Mouse (Mus musculus): ENCODE data around the gene Dlx5.

The Dlx5 gene

DNA sequence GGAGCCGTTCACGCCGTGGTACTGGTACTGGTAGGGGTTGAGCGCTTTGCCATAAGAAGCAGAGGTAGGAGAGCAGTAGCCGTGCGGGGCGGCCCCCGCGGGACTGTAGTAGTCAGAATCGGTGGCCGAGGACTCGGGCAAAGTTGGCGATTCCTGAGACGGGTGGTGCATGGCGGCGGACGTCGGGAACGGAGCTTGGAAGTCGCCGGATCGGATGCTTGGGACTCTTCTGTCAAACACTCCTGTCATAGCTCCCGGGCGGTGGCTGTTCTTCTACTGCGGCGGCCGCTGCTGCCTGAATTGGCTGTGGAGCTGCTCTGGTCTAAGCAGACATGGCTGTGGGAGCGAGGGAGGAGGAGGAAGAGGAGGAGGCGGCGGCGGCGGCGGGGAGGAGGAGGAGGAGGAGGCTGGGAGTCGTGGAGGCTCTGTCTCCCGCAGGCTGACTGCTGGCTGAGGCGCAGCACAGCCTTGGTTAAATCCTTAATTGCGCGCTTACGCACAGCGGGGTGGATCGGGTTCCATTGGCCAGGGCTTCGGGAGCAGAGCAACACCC is at the start of gene Dlx5:
Gene Dlx5, minus strand, starts transcription at position 448 of the 553 bp plus-strand sequence.
- no peak for DNase-seq (ENCODE audit: low read depth, low spot score)

DNA sequence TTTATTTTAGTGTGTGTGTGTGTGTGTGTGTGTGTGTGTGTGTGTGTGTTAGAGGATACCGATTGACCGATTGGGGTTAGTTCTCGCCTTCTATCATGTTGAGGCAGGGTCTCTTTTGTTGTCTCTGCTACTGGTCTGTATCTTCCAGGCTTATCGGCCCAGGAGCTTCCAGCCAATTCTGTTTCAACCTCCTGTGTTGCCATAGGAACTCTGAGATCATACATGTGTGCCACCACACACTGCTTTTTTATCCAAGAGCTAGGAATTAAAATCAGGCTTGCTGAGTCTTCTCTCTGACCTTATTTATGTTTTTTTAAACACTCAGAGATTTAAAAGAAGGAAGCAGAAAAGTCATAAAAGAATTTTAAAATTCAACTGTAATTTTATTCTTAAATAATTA is 49.6 kb upstream of the Dlx5 start:
- DNase-seq (ENCODE audit: low read depth, low spot score): no peak

DNA sequence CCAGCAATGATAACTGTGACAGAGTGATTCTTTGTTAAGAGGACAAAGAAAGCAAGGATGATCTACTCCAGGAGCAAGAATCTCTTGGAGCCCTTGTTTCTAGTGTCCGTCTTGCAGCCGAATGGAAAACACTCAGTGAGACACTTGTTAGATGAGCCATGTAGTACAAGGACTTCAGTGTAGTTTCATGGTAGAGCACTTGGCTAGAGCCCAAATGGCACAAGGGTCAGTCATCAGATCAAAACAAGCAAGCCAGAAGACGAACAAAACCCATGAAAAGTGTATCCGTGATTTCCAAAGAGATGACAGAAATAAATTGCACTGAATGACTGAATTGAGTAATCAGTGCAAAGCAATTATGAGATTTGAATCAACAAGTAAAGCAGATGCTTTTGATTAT is 48.9 kb upstream of the Dlx5 start:
- DNase-seq (ENCODE audit: low read depth, low spot score): no peak

DNA sequence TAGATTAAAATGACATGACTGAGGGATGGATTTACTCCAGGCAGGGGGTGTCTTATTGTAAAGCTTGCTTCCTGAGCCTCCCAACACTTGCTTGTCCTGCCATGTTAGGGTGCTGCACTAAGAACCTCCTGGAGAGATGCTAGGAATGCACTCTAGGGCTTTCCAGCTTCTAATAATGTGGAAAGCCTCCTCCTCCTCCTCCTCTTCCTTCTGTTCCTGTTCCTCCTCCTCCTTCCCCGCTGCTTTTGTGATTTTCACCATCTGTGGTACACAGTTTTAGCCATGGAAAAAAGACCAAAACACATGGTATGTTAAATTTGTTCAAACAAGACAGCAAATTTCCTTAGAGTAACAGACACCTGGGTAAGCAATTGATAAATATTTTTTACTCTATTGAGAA is 43.4 kb upstream of the Dlx5 start:
- DNase-seq (ENCODE audit: low read depth, low spot score): peak; percentile 48

DNA sequence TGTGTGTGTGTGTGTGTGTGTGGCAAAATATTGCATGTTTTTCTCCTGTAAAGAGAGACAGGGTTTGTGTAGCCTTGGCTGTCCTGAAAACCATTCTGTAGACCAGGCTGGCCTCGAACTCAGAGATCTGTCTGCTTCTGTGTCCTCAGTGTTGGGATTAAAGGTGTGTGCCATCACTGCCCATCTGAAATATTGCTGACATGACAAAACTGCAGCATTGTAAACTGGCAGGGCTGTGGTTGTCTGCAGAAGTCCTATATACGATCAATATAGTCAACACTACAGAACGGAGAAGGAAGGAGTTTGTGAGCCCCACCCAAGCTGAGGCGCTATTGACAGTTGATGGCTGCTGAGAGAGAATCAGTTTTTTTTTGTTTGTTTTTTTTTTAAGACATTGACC is 35.4 kb upstream of the Dlx5 start:
- DNase-seq (ENCODE audit: low read depth, low spot score): no peak

DNA sequence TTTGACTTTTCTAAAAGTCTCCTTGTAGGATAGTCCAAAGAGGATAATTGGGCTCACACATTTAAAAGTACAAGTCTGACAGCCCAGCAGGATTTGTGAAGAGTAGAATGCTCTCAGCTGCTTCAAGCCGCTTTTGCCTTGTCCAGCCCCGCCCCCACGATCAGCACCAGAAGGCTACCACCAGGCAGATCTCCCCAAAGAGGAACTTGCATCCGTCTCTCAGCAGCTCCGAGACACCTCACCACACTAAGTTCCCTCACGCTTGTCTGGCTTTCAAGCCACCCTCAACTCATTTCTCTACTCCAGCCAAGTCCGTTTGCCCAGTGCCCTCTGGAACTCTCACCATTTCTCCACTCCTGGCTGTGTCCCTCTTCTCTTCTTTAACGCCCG is 33.6 kb upstream of the Dlx5 start:
- no peak for DNase-seq (ENCODE audit: low read depth, low spot score)

DNA sequence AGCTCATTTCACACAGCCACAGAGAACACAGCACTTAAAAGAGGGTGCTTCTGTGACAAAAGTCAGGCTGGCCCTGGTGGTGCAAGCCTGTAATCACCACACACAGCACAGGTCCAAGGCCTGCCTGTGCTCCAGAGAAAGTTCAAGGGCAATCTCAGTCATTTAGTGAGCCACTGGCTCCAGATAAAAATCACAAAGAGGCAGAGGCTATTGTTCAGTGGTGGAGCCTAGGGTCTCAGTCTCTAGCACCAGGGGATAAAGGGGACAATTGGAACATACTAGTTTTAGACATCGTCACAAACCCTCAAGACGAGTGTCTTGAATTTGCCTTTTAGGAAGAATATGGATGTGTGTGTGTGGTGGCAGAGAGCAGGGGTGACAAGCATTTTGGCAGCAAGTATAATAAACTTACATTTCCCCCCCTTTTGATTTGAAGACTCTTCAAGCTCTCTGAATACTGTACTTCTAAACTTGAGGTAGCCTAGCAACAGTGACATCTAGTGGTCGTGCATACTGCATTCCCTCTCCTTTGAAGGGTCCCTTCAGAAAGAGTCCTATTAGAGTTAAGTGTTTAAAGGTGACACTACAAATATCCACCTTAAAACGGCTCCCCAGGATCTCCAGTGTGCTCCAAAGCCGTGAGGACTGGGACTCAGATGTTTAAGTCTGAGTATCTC is 33.1 kb upstream of the Dlx5 start:
- peak; percentile 23 for DNase-seq (ENCODE audit: low read depth, low spot score)

DNA sequence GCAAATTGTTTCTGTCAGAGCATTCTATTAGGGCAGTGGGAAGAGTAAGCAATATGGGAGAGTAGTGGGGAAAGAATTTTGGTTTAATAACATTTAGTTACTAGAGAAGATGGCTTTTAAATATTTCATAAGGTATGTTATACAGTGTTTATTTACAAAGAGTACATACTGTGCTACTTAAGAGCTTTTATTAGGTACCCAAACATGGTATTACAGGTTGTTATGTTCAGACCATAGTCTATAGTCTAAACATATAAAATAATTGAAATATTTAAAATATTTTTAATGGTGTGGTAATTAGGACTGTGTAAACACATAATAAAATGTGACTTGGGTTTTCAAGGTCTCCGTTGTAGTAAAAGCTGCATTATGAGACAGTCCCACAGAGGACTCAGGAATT is 32.4 kb upstream of the Dlx5 start:
- DNase-seq (ENCODE audit: low read depth, low spot score): no peak

DNA sequence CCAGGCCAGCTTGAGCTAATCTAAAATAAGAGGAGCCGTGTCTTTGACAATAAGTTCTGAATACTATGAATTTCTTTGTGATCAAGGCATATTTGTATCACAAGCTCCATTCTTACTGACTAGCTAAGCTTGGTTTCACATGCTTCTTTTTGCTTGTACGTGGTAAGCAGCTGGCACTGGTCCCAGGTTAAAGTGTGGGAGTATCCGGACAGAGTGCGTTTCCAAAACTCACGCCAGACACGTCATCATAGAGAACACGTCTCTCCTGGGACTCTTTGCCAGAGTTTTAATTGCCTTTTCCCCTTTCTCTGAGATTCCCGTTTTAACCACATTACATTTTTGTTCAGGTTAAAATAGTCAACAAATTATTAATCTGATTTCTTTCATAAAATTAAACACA is 27.7 kb upstream of the Dlx5 start:
- DNase-seq (ENCODE audit: low read depth, low spot score): no peak

DNA sequence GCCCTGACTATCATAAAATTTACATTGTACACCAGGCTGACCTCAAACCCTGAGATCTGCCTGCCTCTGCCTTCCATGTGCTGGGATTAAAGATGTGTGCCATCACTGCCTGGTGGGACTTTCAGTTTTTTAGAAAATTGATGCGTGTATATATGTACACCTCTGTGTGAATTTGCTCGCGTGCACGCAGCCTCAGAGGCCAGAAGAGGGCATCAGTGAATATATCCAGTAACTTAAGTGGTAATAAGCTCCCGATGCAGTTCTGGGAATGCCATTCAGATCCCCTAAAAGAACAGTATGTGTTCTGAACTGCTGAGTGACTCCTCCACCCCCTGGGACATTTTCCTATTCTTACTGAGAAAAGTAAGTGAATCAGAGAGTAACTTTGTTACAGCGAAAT is 8.2 kb upstream of the Dlx5 start:
- no peak for DNase-seq (ENCODE audit: low read depth, low spot score)

DNA sequence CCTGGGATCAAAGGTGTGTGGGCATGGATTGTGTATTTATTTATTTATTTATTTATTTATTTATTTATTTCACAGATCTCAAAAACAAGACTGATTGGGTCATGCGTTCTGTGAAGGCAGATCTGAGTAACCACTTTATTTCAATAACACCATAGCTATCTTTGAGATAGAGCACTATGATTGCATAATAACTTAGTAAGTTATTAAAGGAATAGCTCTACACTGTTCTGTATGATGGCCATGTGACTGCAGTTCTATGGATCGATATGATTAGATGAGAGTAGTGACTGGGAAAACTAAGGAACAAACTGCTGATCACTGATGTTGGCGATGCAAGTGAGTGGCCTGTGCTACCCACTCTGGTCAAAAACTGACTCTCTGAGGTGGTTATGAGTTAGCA is 4.3 kb upstream of the Dlx5 start:
- DNase-seq (ENCODE audit: low read depth, low spot score): no peak

DNA sequence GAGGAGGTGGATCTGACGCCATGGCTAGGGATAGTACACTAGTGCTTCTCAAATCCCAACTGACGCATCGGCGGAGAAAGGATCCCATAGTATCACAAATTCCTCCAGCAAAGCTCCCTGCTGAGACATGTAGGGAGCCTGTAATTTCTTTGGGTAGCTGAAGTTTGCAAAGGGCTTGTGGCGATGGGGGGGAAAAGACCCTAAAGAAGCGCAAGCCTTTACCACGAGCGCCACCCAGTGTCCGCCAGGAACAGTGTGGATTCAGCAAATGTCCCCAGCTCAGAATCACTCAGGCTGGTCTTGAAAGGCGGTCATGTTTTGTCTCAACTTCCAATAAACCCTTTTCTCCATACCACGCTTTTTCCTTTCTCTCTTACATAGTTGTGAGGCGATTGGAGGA is 3.0 kb upstream of the Dlx5 start:
- DNase-seq (ENCODE audit: low read depth, low spot score): no peak

DNA sequence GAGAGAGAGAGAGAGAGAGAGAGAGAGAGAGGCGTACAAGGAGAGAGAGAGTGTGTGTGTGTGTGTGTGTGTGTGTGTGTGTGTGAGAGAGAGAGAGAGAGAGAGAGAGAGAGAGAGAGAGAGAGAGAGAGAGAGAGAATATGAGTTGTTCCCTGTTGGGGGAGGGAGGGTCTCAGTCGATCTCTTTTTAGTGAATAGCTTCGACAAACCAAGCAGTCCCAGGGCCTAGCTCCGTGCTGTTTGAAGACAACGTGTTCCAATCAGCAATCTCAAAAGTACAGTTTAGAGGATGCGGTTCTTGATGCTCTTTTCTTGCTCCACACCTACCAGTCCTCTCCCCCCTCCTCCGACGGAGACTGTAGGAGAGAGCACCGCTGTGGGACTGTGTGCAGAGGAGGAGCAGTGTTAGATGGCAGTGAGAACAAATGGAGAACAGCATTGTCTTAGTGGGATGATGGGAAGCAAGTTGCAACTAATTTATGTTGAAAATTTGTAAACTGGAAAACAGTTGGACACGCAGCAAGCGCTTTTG is 447 bp upstream of the Dlx5 start:
- DNase-seq (ENCODE audit: low read depth, low spot score): no peak

DNA sequence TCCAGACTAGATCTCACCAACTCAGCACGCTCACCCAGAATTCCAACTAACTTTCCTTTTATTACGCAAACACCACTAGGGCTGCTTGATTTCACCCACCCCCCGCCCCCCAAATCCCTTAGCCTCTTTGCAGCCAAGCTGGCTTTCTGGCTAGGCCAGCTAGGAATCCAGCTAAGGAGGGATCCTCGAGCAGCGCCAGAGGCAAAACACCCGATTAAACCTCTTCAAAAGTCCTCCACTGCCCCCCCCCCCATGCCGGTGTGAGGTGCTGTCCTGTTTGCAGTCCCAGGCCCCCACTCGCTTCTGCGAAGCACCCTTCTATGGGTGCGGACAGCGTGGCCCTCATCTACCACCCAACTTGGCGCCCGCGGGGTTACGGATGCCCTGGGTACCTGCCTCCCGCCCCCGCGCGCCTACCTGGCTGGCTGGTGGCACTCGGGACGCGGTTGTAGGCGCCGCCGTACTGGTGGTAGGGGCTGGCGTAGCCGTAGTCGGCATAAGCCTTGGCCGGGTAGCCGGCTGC is 709 bp downstream of the Dlx5 start:
- DNase-seq (ENCODE audit: low read depth, low spot score): no peak

DNA sequence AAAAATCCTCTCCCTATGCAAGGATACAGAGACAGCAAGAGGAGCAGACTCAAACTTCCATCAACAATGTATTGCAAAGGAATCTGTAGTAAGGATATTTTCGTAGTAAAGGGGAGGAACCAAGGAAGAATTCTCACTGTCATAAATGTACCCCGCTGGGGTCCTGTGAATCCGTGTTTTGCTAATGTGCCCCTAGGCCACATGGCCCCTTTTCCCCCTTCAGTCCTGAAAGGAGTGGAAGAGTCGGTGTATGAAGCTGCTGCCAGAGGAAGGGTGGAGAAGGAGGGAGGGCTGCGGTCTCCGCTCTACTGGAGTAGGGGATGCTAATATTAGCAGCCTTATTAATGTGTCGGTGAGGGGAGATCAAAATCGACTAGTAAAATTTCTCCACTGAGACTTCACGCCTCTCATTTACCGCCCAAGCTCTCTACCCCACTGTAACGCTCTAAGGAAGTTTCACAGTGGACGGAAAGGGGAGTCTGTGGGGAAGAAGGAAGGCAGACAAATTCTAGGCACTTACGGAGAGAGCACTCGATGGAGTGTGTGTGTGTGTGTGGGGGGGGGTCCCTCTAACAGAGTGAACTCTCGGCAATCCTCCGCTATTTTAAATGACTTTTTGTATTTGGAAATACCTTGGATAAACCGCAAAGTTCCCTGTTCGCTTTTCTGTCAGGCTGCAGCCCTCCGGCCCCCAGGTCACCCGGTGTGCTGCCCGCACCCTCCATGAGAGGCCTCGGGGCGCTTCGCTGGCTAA is 1.3 kb downstream of the Dlx5 start:
- DNase-seq (ENCODE audit: low read depth, low spot score): no peak

DNA sequence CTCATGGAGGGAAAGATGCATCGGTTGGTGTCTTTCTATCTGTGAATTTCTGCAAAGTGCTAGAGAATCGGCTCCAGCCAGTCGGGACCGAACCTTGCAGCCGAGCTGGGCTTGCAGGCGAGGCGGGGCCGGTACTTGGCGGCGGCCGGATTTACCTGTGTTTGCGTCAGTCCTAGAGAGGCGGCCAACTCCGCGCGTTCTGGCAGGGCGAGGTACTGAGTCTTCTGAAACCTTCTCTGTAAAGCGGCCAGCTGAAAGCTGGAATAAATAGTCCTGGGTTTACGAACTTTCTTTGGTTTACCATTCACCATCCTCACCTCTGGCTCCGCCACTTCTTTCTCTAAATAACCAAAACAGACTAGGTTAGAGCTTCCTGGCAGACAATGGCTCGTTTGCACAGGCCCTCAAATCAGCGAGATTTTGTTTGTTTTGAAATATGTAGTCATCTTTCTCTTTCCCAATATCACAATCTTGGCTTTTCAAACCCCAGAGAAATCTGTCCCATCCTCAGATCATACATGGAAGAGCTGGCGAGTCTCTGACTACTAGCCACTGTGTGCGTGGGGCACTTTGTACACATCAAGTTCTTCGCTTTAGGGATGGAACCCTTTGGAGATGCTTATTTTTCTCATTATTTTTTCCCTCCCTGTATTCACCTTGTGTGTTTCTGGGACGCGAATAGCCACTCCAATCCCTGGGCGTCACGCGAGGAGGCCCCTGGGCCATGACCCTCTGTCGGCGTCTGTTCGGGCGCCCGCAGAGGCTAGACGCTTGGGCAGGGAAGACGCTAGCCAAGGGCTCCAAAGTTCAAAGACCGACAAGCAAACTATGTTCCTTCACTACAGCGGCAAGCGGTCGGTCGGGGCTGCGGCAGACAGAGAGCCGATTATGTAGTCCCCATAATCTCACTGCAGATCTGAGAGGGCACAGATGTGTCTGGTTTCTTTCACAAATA is 2.2 kb downstream of the Dlx5 start:
- DNase-seq (ENCODE audit: low read depth, low spot score): no peak

DNA sequence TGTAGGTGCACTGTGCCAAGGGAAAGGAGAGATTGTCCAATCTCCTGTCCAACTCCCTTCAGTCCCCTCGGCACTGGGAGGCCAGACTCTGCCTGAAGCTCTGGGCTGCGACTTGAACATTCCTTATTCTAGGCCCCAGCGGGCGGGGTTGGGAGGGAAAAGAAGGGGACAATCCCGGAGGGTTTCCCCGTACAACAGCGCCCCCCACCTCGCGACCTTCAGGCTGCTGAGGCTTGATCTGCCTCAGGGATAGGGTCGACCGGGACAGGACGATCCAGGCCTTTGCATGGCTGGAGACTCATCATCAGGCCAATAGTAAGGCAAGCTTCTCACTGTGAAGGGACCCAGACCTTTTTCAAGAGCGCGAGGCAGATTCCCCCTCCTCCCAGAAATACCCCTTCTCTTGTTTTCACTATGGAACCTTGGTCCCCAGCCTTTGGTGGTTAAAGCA is 3.0 kb downstream of the Dlx5 start:
- no peak for DNase-seq (ENCODE audit: low read depth, low spot score)

DNA sequence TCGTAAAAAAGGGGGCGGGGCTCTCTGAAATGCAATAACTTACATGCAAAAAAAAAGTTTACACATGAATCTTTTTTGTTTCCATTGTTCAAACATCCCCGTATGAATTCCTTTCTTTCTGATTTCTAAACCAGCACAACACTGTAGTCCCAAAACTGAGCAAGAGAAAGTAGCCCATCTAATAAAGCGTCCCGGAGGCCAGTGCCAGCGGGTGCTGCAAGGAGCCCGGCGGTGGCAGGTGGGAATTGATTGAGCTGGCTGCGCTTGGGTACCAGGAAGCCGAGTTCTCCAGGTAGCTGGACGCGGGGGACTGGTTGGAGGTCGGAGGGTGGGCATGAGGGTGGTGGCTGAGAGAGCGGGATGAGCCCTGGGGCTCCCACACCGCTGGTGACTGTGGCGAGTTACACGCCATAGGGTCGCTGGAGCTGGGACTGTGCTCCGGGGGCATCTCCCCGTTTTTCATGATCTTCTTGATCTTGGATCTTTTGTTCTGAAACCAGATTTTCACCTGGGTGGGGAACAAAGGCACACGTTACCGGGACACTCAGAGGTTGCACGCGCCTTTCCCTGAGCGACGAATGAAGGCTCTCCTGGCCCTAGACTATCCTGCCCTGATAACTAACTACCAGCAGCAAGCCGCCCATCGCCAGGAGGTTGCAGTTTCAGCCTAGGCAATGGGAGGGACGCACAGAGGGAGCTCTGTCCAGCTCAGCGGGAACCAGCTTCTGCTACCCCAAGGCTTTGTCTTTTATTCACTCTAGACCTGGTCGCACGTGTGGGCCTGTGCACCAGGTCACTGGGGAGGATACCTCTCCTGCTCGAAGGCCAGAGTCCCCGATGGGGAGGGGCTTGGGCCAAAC is 3.7 kb downstream of the Dlx5 start:
- no peak for DNase-seq (ENCODE audit: low read depth, low spot score)

DNA sequence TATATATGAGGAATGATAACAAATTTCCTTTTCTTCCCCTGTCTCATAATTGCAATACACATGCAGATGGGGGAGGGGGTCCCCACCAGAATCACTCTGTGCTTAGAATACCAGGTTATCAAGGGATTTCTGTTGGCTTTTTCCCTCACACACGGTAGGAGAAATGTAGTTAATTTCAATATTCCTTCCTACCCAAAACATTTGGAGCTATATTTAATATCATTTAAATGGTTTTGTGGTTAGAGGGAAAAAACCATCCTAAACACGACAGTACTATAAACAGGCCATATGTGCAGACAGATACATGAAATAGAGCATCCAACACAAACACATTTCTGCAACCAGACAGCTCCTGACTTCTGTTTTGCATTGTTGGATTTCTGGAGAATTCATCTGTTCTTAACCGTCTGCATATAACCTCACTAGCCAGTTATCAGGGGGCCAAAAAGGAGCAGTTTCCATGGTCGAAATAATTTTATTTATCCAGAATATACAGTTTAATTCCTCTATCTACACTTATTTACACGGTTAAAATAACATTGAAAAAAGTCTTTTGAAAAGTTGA is 4.5 kb downstream of the Dlx5 start:
- DNase-seq (ENCODE audit: low read depth, low spot score): no peak

DNA sequence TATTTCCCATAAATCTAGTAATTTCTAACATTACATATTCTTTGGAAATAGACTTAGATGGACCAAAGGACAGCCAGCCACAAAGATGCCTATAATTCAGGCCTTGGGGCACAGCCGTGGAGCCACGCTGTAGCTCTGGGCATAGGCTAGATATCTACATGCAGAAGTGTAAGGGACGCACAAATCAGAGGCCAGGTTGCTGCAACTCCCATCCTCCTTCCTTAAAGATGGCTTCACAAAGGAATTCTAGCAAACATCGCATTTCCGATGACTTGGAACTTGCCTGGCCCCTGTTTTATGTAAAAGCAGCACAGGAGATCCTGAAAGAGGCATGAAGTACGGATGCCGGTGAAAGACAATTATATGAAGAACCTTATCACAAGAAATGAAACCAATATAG is 5.2 kb downstream of the Dlx5 start:
- DNase-seq (ENCODE audit: low read depth, low spot score): no peak
